Mouse (Mus musculus): ENCODE data around the gene Tspo2.

Tspo2 gene

DNA sequence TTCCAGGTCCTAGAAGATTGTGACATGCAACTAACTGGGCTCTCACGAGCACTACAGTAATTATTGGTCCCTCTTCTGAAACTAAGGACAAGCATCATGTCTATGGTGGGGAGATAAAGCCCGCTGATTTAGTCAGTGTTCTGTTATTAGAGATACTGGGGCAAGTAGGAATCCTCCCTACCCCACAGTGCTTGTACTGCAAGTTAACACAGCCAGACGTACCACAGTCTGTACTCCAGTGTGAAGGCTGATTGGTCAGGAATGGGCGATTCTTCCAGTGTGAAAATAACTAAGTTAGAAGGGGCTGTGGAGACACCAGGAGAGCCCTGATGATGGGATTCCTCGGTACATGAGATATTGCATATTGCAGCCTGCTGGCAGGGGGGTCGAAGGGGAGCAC is 33.8 kb downstream of the Tspo2 start:
- DNase-seq, result no peak

DNA sequence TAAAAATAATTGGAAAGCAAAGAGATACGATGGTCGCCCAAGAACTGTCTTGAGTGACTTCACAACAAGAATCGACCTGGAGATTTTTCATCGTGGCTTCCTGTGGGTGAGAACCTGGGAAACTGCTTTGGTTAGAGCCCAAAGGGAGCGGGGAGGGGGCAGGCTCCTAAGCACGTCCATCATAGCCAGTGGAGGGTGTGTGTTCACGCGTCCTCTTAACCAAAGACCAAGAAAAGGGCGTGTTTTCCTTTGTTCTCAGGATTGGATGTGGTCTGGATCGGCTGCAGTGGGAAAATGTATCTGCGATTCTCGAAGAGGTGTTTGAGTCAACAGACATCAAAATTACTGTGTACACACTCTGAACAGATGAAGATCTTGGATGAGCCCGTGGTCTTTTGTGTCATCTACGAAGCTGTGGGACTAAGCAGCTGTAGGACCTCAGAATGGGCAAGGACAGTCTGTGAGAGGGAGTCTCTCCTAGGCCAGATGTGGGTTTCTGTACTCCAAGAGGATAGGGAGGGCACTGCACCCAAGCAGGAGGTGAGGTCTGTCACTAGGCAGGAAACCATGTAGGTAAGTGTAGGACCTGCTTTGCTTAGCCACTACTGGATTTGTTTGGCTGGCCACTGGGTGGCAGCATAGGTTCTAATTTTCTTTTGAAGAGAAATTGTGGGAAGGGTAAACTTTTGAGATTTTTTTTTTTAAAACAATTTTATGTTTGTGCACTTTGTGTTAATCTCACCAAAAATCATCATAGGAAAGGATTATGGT is 34.7 kb downstream of the Tspo2 start:
- peak; percentile 61 for DNase-seq

DNA sequence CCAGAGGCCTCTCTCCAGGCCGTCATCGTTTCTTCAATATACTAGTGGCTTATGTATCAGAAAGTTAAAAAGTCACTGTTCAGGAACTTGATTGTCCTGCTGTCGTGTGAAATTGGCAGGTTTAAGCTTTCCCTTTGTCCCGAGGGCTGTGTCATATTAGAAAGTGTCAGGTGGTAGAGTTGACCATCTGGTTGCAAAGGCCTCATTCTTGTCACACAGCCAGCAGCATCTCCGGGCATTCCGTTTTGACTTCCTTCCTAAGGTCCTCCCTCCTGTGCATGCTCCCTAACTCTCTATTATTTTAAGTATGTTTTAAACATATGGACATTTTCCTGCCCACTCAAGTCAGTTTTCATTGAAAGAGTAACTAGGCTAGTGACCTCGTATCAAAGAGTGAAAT is 35.3 kb downstream of the Tspo2 start:
- DNase-seq, result peak; percentile 31

DNA sequence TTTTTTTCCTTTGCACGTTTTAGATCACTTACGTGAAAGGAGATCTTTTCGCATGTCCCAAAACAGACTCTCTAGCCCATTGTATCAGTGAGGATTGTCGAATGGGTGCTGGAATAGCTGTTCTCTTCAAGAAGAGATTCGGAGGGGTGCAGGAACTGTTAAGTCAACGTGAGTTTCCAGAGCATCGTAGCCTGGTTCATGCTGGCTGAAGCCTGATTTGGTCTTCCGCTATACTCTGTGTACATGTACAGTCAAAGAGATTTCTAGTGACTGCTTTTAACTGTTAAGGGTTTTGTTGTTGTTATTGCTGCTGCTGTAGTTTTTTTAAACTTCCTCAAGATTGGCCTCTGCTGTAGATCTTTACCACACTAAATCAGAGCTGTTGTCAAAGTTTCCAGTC is 40.1 kb downstream of the Tspo2 start:
- no peak for DNase-seq

DNA sequence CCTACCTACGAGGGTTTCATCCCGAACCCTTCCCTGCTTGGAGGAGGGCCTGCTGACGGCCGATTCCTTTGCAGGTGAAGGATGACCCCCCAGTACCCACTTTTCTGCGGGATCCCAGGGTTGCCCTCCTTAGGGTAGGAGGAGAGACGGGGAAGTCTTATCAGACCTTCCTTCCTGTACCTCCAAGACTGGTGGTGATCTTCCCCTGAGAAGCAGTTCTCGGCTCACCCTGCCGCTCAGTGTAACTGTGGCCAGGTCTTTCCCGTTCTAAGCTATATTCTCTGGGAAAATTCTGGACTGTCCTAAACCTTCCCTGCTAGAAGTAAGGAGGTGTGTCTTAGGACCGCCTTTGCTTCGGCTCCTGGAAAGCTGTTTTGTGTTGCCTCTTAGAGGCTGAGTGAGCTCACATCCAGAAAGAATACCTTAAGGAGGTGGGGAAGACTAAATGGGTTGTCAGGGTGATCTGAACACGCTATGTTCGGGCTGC is 41.0 kb downstream of the Tspo2 start:
- DNase-seq, result no peak

DNA sequence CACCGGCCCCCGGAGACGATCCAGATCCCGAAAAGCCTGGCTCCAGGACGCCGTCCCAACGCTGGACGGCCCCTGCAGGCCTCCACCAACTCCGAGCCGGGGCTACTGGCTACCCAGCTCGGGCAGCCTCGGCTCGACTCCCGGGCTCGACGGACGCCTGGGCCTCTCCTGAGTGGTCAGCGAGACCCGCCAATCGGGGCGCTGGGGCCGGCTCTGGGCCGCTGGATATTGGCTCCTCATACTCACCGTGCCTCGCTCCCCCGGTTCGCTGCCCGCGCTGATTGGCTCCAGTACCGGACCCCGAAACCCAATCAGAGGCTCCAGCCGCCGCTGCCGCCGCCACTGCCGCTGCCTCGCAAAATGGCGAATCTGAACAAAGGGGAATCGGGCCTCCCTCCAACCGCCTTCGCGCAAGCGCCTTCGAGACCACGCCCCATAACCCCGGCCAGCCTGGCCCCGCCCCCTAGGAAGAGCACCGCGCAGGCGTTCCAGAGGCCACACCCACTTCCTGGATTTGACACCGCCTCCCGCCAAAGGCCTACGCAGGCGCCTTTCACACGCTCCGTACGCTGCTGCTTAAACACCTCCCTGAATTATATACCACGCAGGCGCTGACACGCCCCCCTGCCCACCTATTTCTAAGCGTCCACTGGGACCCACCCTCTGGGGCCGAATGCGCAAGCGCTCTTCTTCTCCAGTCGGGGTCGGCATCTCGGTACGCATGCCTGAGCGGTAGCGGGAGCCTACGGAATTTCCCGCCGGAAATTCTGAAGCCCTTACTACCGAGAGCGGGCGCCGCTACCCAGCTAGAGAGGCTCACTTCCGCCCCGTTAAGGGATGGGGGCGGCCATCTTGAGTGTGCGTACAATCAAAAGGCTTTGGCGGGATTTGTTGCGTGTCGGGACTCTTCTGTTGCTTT is 41.7 kb downstream of the Tspo2 start, which contains the start of the genes Nfya and Oard1:
Gene Nfya (minus strand): TSS at position 527 of the 919 bp plus-strand sequence.
Gene Oard1 (plus strand): TSS at position 635 of the 919 bp plus-strand sequence.
- peak; percentile 100 for DNase-seq

DNA sequence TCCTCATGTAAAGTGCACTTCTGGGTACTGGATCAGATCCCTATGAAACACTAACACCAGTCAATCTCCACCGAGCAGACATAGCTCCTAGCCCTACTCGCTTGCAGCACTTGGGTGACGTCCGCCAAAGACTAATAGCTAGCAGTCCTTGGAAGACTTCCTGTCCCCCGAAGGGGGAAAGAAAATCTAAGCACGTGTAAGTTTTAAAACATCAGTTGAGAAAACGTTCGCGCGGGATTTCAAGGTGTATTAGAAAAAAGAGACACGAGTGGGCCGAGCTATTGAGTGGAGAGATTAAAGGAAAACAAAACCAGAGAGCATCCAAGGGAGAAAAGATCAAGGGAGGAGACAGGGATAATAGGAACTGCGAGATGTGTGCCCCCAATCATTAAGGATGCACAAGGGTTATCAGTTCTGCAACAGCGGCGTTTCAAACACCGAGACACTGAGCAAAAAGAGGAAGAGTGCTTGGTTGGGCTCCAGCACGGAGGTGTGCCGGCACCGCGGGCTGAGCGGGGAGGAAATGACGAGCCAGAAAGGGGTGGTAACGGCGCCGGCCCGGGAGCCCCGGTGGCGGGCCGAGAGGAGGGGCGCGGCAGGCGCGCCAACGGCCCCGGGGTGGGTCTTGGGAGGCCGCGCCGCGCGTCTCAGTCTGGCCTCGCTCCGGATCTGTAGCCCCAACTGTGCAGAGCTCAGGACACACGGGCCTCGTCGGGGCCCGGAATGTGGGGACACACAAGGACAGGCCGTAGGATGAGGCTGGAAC is 42.6 kb downstream of the Tspo2 start:
- DNase-seq, result peak; percentile 69

DNA sequence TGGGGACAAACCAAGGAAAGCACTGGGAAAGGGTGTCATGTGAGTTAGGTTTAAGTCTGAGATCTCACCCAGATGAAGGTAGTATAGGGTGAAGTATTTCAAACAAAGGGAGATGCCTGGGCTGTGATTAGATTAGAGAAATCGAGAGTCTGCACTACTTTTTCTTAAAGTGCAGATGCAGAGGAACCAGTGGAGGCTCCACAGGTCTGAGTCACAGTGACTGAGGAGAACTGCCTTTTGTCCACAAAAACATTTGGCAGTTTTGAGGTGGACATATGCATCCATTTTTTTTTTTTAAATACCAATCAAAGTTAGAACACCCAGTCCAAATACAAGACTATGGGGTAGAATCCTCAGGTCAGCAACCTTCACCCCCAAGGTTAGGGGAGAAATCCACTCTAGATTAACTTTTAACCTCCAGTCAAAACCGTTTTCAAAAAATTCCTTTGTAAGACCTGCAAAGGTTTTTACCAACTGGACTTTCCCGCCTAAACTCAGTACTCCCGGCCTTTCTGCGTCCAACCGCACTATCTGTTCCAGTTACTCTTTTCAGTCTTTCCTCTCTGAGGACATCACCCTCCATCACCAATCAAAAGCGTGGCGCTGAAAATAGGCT is 43.3 kb downstream of the Tspo2 start:
- DNase-seq, result no peak

DNA sequence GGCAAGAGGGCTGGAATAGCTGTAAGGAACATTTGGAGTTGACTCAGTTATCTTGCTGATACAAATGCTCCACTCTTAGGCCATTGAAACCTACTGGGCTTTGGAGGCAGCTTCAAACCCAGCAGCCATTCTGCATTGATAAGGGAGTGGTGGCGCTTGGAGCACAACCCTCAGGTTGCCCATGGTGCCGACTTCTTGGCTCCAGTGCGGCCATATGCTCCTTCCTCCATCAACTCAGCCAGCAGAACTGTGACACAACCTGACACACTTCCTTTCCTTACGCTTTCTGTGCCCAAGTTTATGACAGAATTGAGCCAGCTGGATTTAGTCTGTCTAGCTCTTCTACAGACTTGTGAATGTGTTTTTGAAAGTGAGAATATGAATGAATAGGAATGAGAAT is 44.2 kb downstream of the Tspo2 start:
- DNase-seq, result no peak

DNA sequence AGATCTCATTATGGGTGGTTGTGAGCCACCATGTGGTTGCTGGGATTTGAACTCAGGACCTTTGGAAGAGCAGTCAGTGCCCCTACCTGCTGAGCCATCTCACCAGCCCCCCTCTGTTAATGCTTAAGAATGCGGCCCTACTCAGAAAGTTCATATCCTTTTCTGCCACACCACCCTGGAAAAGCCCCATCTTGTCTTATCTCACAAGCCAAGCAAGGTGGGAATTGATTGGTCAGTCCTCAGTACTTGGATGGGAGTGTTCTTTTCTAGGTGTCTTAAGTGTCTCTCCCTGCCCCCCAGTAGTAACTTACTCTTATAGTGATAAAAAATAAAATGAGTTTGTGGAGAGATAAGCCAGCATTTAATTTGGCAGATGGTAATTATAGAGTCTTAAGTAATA is 46.6 kb downstream of the Tspo2 start:
- no peak for DNase-seq

DNA sequence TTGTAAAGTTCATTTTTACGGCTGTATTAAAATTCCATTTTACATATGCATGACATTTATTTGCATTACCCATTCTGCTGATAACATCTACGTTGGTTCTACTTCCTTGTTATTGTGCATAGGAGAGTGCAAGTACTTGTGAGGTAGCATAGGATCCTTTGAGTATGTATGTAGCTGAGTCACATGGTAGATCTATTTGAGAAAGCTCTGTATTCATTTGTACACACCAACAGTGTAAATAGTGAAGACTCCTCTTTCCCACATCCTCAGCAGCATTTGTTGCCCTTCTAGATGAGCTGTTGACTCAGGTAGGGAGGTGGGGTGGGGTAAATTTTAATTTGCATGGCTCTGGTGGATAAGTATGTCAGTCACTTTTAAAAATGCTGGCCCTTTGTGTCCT is 47.5 kb downstream of the Tspo2 start:
- DNase-seq, result no peak

DNA sequence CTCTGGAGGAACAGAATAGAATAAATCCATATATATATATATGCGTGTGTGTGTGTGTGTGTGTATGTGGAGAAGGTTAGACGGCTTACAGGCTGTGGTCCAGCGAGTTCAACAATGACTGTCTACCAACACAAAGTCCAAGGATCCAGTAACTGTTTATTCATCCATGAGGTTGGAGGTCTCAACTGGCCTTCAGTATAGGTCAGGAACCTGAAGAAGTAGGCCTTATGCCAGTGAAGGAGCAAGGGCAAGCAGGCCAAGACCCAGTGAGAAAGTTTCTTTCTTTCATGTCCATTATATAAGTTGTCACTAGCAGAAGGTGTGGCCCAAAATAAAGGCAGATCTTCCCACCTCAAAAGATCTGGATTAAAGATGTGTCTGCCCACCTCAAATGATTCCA is 48.6 kb downstream of the Tspo2 start:
- peak; percentile 27 for DNase-seq

DNA sequence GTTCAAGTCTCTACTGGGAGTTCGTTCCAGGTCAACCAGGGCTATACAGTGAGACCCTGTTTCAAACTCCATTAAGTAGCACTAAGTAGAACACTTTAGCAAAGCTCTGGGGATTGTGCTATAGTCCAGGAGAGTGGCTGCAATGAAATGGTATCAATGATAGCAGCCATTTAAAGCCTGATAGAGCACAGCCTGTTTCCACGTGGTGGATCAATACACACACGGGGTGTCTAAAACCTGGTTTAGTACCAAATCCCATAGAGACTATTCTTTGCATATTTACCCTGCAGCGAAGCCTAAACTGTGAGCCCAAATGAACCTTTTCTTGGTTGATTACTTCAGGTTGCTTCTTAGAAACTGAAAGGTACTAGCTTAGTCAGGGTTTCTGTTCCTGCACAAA is 49.6 kb downstream of the Tspo2 start:
- DNase-seq, result no peak
